Comparison of ENCODE assay signal across 25 mouse cellular contexts in genomic region chr17:51879171-51879570, GRCm38 (mm10). TPM values are rescaled to one million over a fixed set of nuclear protein-coding genes. Genes with fewer than 3 reads are reported as not detected.
A peak's percentile ranks its signal among the peaks of the same experiment; 100 is the strongest.
DNase-seq lines count a peak whose midpoint lies in the region; ATAC-seq and TF ChIP-seq lines count a peak whose summit lies in the region.
"Had no signal": no experiment of that assay in that cellular context is flagged by ENCODE, and none has a peak within 500 bp of the region (broad histone marks: within the 10 kb centered on the region; RNA-seq: fewer than 3 reads in every experiment).

No protein-coding gene starts in this region.

- 84% methylated on average over 2 of the region's 2 CpGs for WGBS in spleen, adult 2 months
- WGBS in liver, embryonic 12.5 days (ENCODE audit: insufficient replicate concordance) = 68% methylated on average over 2 of the region's 2 CpGs

- H3K9ac ChIP-seq in liver, embryonic 12.5 days = no peak overlapping the region
- H3K9ac ChIP-seq: hindbrain, embryonic 15.5 days; kidney, embryonic 15.5 days; limb, embryonic 12.5 days; liver, embryonic 13.5 days had no signal

- peak in 1 of 2 experiments; percentile 36 for DNase-seq in spleen, adult 2 months (ENCODE audit: low read depth in 1 of 2, low spot score in 2 of 2)
- DNase-seq in spleen, postnatal 10 days (ENCODE audit: low spot score in 2 of 2) = no peak
- DNase-seq in induced T-regulatory cell, adult 2 months (ENCODE audit: low read depth) = peak; percentile 66
- DNase-seq in thymus, postnatal 0 days (ENCODE audit: low spot score) = peak; percentile 87
- DNase-seq in testis, postnatal 10 days (ENCODE audit: low spot score) = no peak
- no peak for DNase-seq in kidney, postnatal 36 days
- DNase-seq: adrenal gland, postnatal 25 days; B cell, adult 2 months; cerebellum, adult 11-12 months; cerebellum, postnatal 36 days; gastrocnemius, adult 2 months; heart, postnatal 36 days; liver, embryonic 13.5 days; retina, postnatal 1 day had no signal

- H3K4me2 ChIP-seq in liver, embryonic 12.5 days = no peak overlapping the region
- H3K4me2 ChIP-seq: heart, embryonic 11.5 days; hindbrain, embryonic 15.5 days; kidney, embryonic 15.5 days; limb, embryonic 12.5 days; liver, embryonic 13.5 days had no signal

- no peaks in the 10 kb centered on the region for H3K36me3 ChIP-seq in spleen, adult 2 months (ENCODE audit: control insufficient read depth, insufficient read depth, low read length)
- H3K36me3 ChIP-seq in liver, embryonic 12.5 days = no peaks in the 10 kb centered on the region
- H3K36me3 ChIP-seq: forebrain, embryonic 10.5 days; hindbrain, embryonic 15.5 days; kidney, embryonic 15.5 days; limb, embryonic 12.5 days; liver, embryonic 13.5 days had no signal

- no peaks in the 10 kb centered on the region for H3K27me3 ChIP-seq in spleen, adult 2 months (ENCODE audit: control insufficient read depth, insufficient read depth, low read length)
- no peaks in the 10 kb centered on the region for H3K27me3 ChIP-seq in liver, embryonic 12.5 days (replicated peaks)
- H3K27me3 ChIP-seq: hindbrain, embryonic 15.5 days; kidney, embryonic 15.5 days; limb, embryonic 12.5 days; liver, embryonic 13.5 days; megakaryocyte, embryonic 14.5 days; Patski had no signal

- H3K9me3 ChIP-seq in liver, embryonic 12.5 days (replicated peaks) = no peaks in the 10 kb centered on the region
- H3K9me3 ChIP-seq: forebrain, embryonic 10.5 days; hindbrain, embryonic 15.5 days; kidney, embryonic 15.5 days; limb, embryonic 12.5 days; liver, embryonic 13.5 days; megakaryocyte, embryonic 14.5 days had no signal

- TF ChIP-seq POLR2A in spleen, adult 2 months (IDR thresholded peaks at IDR 0.05; ENCODE audit: low read depth, low read length) = no peak

- TF ChIP-seq CTCF in spleen, adult 2 months (IDR thresholded peaks at IDR 0.05; ENCODE audit: extremely low read depth, insufficient read depth, insufficient read length, insufficient replicate concordance) = no peak

- no peak overlapping the region for H3K4me3 ChIP-seq in spleen, adult 2 months (ENCODE audit: extremely low read depth, insufficient read depth, insufficient read length)
- H3K4me3 ChIP-seq in liver, embryonic 12.5 days = no peak overlapping the region
- H3K4me3 ChIP-seq: forebrain, embryonic 10.5 days; gastrocnemius, adult 2 months; hindbrain, embryonic 15.5 days; kidney, embryonic 15.5 days; limb, embryonic 12.5 days; liver, embryonic 13.5 days; megakaryocyte, embryonic 14.5 days had no signal

- H3K27ac ChIP-seq in spleen, adult 2 months (ENCODE audit: insufficient read depth, low read length) = peak overlapping the region; percentile 86
- H3K27ac ChIP-seq in liver, embryonic 12.5 days = no peak overlapping the region
- H3K27ac ChIP-seq: forebrain, embryonic 10.5 days; gastrocnemius, adult 2 months; hindbrain, embryonic 15.5 days; kidney, embryonic 15.5 days; limb, embryonic 12.5 days; liver, embryonic 13.5 days had no signal

- no peak for ATAC-seq in liver, embryonic 12.5 days
- ATAC-seq: intestine, postnatal 0 days; lung, postnatal 0 days; midbrain, embryonic 16.5 days; Patski had no signal

- H3K4me1 ChIP-seq in spleen, adult 2 months (ENCODE audit: control insufficient read depth, insufficient read depth, insufficient read length) = peaks cover 17% of the 10 kb centered on the region; the same call in 1 of the 2 replicates
- no peaks in the 10 kb centered on the region for H3K4me1 ChIP-seq in liver, embryonic 12.5 days
- H3K4me1 ChIP-seq: hindbrain, embryonic 15.5 days; kidney, embryonic 15.5 days; limb, embryonic 12.5 days; liver, embryonic 13.5 days; megakaryocyte, embryonic 14.5 days had no signal

RNA-seq across cellular contexts. Expression of gene Satb1, which starts 46.1 kb away (rescaled TPM):
- polyA plus RNA-seq in spleen, adult 2 months (2012; rRNA removed) = 43.7 and 46.8 TPM in 2 replicates
- 728 and 901 TPM in 2 replicates for polyA plus RNA-seq in thymus, postnatal 0 days (2015; fragmentation: Nextera tagmentation; extraction: Ambion mirVana)
- 2.4 and 2.7 TPM in 2 replicates for polyA plus RNA-seq in liver, embryonic 12.5 days (2016; fragmentation: Nextera tagmentation; extraction: Ambion mirVana)

Comparison
In these comparisons a context has a peak if more than half of its experiments do, and no peak if none do; other contexts are left out.
1. DNase-seq: peak in induced T-regulatory cell, adult 2 months (single experiment) and thymus, postnatal 0 days (single experiment); none in spleen, postnatal 10 days (0 of 2), testis, postnatal 10 days (single experiment) and kidney, postnatal 36 days (0 of 2).
2. RNA of gene Satb1, which starts 46.1 kb away (polyA plus RNA-seq): 728 to 901 TPM in thymus, postnatal 0 days; 43.7 to 46.8 TPM in spleen, adult 2 months and 2.4 to 2.7 TPM in liver, embryonic 12.5 days; every median in the first group is over 10 times any median in the second.